Mouse (Mus musculus): Measurements from ENCODE around the gene Usp19.

GRCm38 (mm10) chr9:108483051-108483790 is 7.2 kb upstream of the Usp19 start:
- TF ChIP-seq POLR2A (IDR thresholded peaks at IDR 0.05; ENCODE audit: extremely low read depth, insufficient read depth, low read length) (no peak), CTCF (IDR thresholded peaks at IDR 0.05; ENCODE audit: extremely low read depth, insufficient read depth, low read length) (no peak)
